Mouse (Mus musculus): Measurements from ENCODE around the gene Cdkn1a.

DNA sequence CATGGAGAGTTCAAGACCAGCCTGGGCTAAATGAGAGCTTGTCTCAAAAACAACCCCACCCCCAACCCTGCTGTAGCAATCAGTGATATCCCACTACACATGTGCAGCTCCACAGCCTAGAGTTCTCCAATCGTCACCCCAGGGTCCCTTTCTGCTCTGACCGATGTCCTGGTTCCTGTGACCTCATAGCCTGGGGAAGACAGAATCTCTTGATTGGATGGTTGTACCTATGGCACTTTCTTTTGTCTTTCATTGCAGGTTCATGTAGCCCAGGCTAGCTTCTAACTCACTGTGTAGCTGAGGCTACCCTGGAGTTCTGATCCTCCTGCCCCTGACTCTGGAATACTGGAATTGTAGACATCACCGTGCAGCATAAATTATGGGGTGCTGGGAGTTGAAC, 35.8 kb downstream of the Cdkn1a start:
- TF ChIP-seq CTCF (IDR thresholded peaks at IDR 0.05; ENCODE audit: borderline replicate concordance, control insufficient read depth, extremely low read depth, insufficient read depth, low read length, poor library complexity) = no peak
- no peak for TF ChIP-seq POLR2A (IDR thresholded peaks at IDR 0.05; ENCODE audit: control insufficient read depth, extremely low read depth, insufficient read depth, low read length, poor library complexity)
